Mouse (Mus musculus): Measurements from ENCODE around the gene Adar. TPM values are rescaled to one million over a fixed set of nuclear protein-coding genes. Genes with fewer than 3 reads are reported as not detected.

The Adar gene
- polyA plus RNA-seq (2017; shearing (Covaris generic)): 100 to 1,000 TPM in 1 of 2 experiments, 10 to 100 TPM in 1; 63.7 to 105 TPM

DNA sequence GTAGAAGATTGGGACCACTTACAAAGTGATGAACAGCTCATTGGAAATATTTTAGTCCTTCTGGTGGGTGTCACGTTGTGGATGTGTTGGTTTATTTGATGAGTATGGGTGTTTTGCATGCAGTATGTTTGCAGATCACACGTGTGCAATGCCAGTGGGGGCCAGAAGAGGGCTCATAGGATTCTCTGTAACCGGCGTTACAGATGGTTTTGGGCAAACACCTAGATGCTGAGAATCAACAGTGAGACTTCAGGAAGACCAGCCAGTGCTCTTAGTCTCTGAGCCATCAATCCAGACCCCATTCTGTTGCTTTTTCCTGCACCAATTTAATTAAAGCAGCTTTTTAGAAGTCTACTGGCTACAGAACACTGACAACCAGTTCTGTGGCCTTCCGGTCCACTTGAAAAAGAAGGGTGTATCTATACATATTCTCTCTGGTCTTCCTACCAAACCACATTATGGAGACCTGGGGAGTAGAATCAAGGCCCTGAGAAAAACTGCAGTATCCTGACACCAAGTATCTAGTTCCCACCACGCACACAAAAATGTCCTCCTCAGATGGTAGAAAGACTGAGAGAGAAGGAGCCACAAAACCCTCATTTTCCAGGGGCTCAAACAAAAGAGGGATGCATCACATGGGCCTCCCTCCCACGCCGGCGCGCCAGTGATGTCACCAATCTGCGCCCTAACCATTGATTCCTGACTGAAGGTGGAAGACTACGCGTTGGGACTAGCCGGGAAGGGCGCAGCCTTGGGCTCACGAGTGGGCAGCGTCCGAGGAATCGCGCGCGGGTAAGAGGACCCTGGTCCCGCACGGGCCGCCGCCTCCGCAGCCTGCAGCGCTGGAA lies at the start of gene Adar:
Gene Adar, plus strand, starts transcription at position 664 of the 848 bp plus-strand sequence.

DNA sequence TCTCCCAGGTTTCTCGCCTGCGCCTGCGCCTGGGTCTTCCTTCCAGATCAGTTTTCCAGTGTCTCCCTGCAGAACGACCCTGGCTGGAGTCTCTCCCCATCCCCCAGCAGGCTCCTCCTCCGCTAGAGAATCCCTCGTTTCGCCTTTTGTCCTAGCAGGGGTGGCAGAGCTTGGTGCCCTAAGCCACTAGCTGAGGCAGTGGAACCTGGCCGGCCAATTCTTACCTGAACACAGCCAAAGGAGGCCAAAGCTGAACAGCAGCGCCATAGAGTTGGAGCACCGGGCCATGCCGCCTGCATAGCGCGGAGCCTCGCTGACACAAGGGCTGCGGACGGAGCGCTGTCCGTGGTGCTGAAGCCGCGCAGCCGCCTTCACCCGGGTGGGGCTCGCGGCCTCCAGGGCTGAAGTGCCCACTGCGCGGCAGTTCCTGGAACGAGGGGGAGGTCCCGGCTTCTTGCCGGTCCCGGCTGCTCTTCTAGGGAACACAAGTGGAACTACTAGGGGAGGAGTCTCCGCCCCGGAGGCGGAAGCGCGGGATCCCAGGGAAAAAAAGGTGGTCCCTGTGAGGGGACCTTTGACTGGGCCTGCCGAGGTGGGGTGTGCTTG lies 49.4 kb downstream of the Adar start, which contains the start of gene Chrnb2:
Gene Chrnb2, minus strand, starts transcription at position 514 of the 606 bp plus-strand sequence.

DNA sequence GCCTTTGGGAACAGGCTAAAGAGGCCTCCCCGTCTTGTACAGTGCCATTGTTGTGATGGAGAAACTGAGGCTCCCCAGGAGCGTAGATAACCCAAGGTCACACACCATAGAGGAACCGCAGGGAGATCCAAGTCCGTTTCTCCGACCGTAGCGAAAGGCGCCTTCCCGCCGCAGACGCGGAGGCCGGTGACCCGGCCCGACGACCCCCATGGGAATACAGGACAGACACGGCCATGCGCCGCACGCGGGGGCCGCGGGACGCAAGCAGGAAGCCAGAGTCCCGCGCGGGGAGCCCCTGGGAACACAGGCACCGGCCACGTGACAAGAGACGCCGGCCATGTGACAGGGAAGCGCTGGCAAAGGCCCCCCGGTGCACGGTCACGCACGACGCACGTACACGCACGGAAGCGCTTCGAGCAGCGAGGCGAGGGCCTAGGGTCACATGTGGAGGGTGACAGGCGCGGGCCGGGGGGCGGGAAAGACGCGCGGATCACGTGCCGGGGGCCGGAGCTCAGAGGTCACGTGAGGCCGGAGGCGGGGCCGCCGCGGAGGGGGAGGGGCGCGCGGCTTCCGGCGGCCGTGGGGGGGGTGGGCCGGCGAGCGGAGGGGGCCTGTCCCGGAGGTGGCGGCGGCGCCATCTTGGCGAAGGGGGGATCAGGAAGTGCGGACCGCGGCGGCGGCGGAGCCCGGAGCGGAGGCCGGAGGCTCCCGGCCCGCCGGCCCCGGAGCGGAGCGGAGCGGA lies 58.3 kb downstream of the Adar start, which contains the start of gene Ube2q1:
Gene Ube2q1, plus strand, starts transcription at position 649 of the 742 bp plus-strand sequence.

Other genes with a start within 250 kb of the Adar start
- under 1 TPM in 1 of 2 experiments, not detected in 1; 0.15 TPM for gene Kcnn3, start 194.9 kb upstream of the Adar start, polyA plus RNA-seq (2017; shearing (Covaris generic))
- gene Chrnb2, start 49.6 kb downstream of the Adar start, polyA plus RNA-seq (2017; shearing (Covaris generic)): 1 to 10 TPM; 1.3 to 1.9 TPM
- gene Ube2q1, start 58.6 kb downstream of the Adar start, polyA plus RNA-seq (2017; shearing (Covaris generic)): 10 to 100 TPM; 84.0 to 93.9 TPM
- 1 to 10 TPM; 3.5 to 6.2 TPM for gene She, start 116.3 kb downstream of the Adar start, polyA plus RNA-seq (2017; shearing (Covaris generic))
- gene Il6ra, start 198.2 kb downstream of the Adar start, polyA plus RNA-seq (2017; shearing (Covaris generic)): 10 to 100 TPM; 65.1 to 73.1 TPM
- 100 to 1,000 TPM in 1 of 2 experiments, 10 to 100 TPM in 1; 70.8 to 115 TPM for gene Atp8b2, start 248.5 kb downstream of the Adar start, polyA plus RNA-seq (2017; shearing (Covaris generic))